Mouse (Mus musculus) left cerebral cortex, adult 6 months (tissue): ENCODE data around the gene Pgm3. TPM values are rescaled to one million over a fixed set of nuclear protein-coding genes. Genes with fewer than 3 reads are reported as not detected.

ENCODE experiments used
- long read RNA-seq, 2 experiments: library from polyadenylated mRNA; unstranded; transcript quantifications; one replicate each; pipeline ENCODE4 v2.0.0; 2019 to 2020
- polyA plus RNA-seq: library from polyadenylated mRNA; unstranded; fragments of <200 nt; fragmentation: Nextera tagmentation; gene quantifications from 2 replicates; pipeline ENCODE4 v1.2.3, GENCODE M21; 2021

The Pgm3 gene
- 10.1 and 13.3 TPM in 2 replicates for polyA plus RNA-seq
- long read RNA-seq, experiment 1, transcript Pgm3-203 (12 exons, 2,116 nt): minor isoform, 8 of 90 reads
- long read RNA-seq, experiment 1, transcript Pgm3-201 (13 exons, 2,666 nt): major isoform, 73 of 90 reads
- long read RNA-seq, experiment 1, partial matches to known transcripts: 1 of 90 reads
- long read RNA-seq, experiment 1, other reads (novel, unspliced or antisense): 8 of 90 reads
- long read RNA-seq, experiment 2, transcript Pgm3-201 (13 exons, 2,666 nt): major isoform, 23 of 32 reads
- long read RNA-seq, experiment 2, partial matches to known transcripts: 4 of 32 reads
- long read RNA-seq, experiment 2, other reads (novel, unspliced or antisense): 3 of 32 reads

GRCm38 (mm10) chr9:86571540-86572135 is at the start of gene Pgm3, which contains the start of gene Rwdd2a:
Gene Pgm3 (minus strand): TSS chr9:86571842.
Gene Rwdd2a (plus strand): TSS chr9:86571991.

Other genes with a start within 250 kb of the Pgm3 start
- 2.2 and 2.4 TPM in 2 replicates for gene Ube2cbp, start 106.9 kb downstream of the Pgm3 start, polyA plus RNA-seq
- 5.5 and 6.3 TPM in 2 replicates for gene Dop1a, start 104.7 kb downstream of the Pgm3 start, polyA plus RNA-seq
- 56.2 and 56.6 TPM in 2 replicates for gene Rwdd2a, start 149 bp upstream of the Pgm3 start, polyA plus RNA-seq
- gene Me1, start 124.1 kb upstream of the Pgm3 start, polyA plus RNA-seq: 14.2 and 38.7 TPM in 2 replicates
- gene Prss35, start 171.8 kb upstream of the Pgm3 start, polyA plus RNA-seq: 0.93 and 1.0 TPM in 2 replicates